15 mouse cellular contexts compared by ENCODE assay signal in the genomic region with DNA sequence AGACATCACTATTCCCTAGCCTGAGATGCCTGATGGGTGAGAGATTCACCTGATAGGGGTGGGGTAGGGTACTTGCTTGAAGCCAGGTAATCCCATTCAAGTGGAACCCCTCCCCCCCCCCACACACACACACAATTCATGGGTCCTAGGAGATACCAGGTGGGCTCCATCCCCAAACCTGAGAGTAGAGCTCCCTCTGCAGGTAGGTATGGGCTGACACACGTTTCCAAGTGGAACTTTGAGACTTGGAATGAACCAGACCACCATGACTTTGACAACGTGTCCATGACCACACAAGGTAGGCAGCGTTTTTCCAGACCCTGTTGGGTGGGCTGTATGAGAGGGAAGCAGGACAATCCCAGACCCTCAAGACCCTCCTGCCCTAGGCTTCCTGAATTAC. TPM values are rescaled to one million over a fixed set of nuclear protein-coding genes. Genes with fewer than 3 reads are reported as not detected.
DNase-seq lines count a peak whose midpoint lies in the region; ATAC-seq and TF ChIP-seq lines count a peak whose summit lies in the region.
"Had no signal": no experiment of that assay in that cellular context is flagged by ENCODE, and none has a peak within 500 bp of the region (broad histone marks: within the 10 kb centered on the region; RNA-seq: fewer than 3 reads in every experiment).

No protein-coding gene starts in this region.

- no peak overlapping the region for H3K4me2 ChIP-seq in liver, postnatal 0 days (ENCODE audit: low read depth, low read length)
- H3K4me2 ChIP-seq in liver, embryonic 11.5 days = no peak overlapping the region
- H3K4me2 ChIP-seq in heart, embryonic 11.5 days = no peak overlapping the region

- intact Hi-C loops in gastrocnemius, adult 2 months (cut with DNase I) = loop anchor here (10.0 kb wide), 1 partner anchor 45 kb away; no protein-coding TSS in a partner anchor
- intact Hi-C loops in gastrocnemius, postnatal 36 days (cut with DNase I) = no loop called here

- WGBS in liver, postnatal 0 days (ENCODE audit: insufficient replicate concordance) = 38% methylated on average over 3 of the region's 3 CpGs
- whole genome bisulfite sequencing in liver, embryonic 11.5 days = 36% methylated on average over 3 of the region's 3 CpGs
- 52% methylated on average over 3 of the region's 3 CpGs for WGBS in heart, embryonic 11.5 days (ENCODE audit: insufficient replicate concordance)

- DNase-seq in gastrocnemius, adult 2 months = no peak
- no peak for DNase-seq in gastrocnemius, postnatal 36 days
- DNase-seq in liver, postnatal 0 days = no peak
- no peak for DNase-seq in liver, embryonic 11.5 days (ENCODE audit: low spot score)
- no peak for DNase-seq in right cerebral cortex, adult 18-20 months
- DNase-seq: adrenal gland, postnatal 25 days; cerebellum, adult 11-12 months; embryo, embryonic 11 days; heart, adult 11 months; heart, postnatal 36 days; kidney, postnatal 36 days; spleen, adult 18-20 months had no signal

- no peaks in the 10 kb centered on the region for H3K27me3 ChIP-seq in liver, postnatal 0 days (ENCODE audit: insufficient read depth, low read length)
- no peaks in the 10 kb centered on the region for H3K27me3 ChIP-seq in liver, embryonic 11.5 days (replicated peaks; ENCODE audit: control insufficient read depth, insufficient read depth, low read length)
- no peaks in the 10 kb centered on the region for H3K27me3 ChIP-seq in ES-Bruce4 (ENCODE audit: control insufficient read depth, insufficient read depth, low read length, poor library complexity, severe bottlenecking)
- no peaks in the 10 kb centered on the region for H3K27me3 ChIP-seq in heart, embryonic 11.5 days (ENCODE audit: control insufficient read depth, insufficient read depth, low read length)

- H3K4me3 ChIP-seq in gastrocnemius, adult 2 months = no peak overlapping the region
- no peak overlapping the region for H3K4me3 ChIP-seq in liver, postnatal 0 days (ENCODE audit: low read depth, low read length)
- H3K4me3 ChIP-seq in liver, embryonic 11.5 days (ENCODE audit: low read depth, low read length) = no peak overlapping the region
- H3K4me3 ChIP-seq in ES-Bruce4 (ENCODE audit: low read depth, low read length) = no peak overlapping the region
- no peak overlapping the region for H3K4me3 ChIP-seq in heart, embryonic 11.5 days (ENCODE audit: low read depth, low read length)

- TF ChIP-seq EP300 in liver, postnatal 0 days (IDR thresholded peaks at IDR 0.05; ENCODE audit: low read depth) = no peak
- no peak for TF ChIP-seq EP300 in ES-Bruce4 (IDR thresholded peaks at IDR 0.05; ENCODE audit: insufficient read depth, low read depth, low read length)

- no peaks in the 10 kb centered on the region; the same call in 1 of the 2 replicates for H3K36me3 ChIP-seq in liver, postnatal 0 days (replicated peaks; ENCODE audit: insufficient read depth, low read length)
- no peaks in the 10 kb centered on the region for H3K36me3 ChIP-seq in liver, embryonic 11.5 days (ENCODE audit: control insufficient read depth, insufficient read depth, low read length)
- H3K36me3 ChIP-seq in ES-Bruce4 (ENCODE audit: control insufficient read depth, insufficient read depth, low read length, poor library complexity, severe bottlenecking) = no peaks in the 10 kb centered on the region
- no peaks in the 10 kb centered on the region for H3K36me3 ChIP-seq in heart, embryonic 11.5 days (ENCODE audit: control insufficient read depth, insufficient read depth, low read length)

- TF ChIP-seq CTCF in gastrocnemius, adult 2 months (IDR thresholded peaks at IDR 0.05) = peak; percentile 41
- TF ChIP-seq CTCF in liver, postnatal 0 days (IDR thresholded peaks at IDR 0.05; ENCODE audit: low read depth) = peak; percentile 69
- TF ChIP-seq CTCF in ES-Bruce4 (IDR thresholded peaks at IDR 0.05; ENCODE audit: low read depth, low read length) = peak; percentile 59

- H3K9ac ChIP-seq in liver, postnatal 0 days (replicated peaks) = no peak overlapping the region
- H3K9ac ChIP-seq in liver, embryonic 11.5 days (ENCODE audit: low read depth, low read length) = no peak overlapping the region
- H3K9ac ChIP-seq in ES-Bruce4 (ENCODE audit: low read depth, poor library complexity, severe bottlenecking) = no peak overlapping the region
- H3K9ac ChIP-seq in heart, embryonic 11.5 days (ENCODE audit: low read depth, low read length) = no peak overlapping the region

- no peak for TF ChIP-seq POLR2A in ES-Bruce4 (IDR thresholded peaks at IDR 0.05; ENCODE audit: insufficient read depth, low read length)

- no peak for ATAC-seq in liver, postnatal 0 days
- no peak for ATAC-seq in liver, embryonic 11.5 days (replicated peaks; ENCODE audit: low FRiP score)
- ATAC-seq in granulocyte monocyte progenitor cell, adult 5-6 weeks (replicated peaks; ENCODE audit: poor library complexity, severe bottlenecking) = 0 out of 2 replicates have a peak, but pooled peaks have one; percentile 45
- ATAC-seq in heart, embryonic 11.5 days (replicated peaks; ENCODE audit: insufficient number of reproducible peaks, low FRiP score, low TSS enrichment) = no peak

- H3K4me1 ChIP-seq in liver, postnatal 0 days (ENCODE audit: insufficient read depth) = peaks cover 27% of the 10 kb centered on the region
- peaks cover 27% of the 10 kb centered on the region for H3K4me1 ChIP-seq in liver, embryonic 11.5 days (replicated peaks; ENCODE audit: control insufficient read depth, insufficient read depth, low read length)
- H3K4me1 ChIP-seq in ES-Bruce4 (ENCODE audit: control insufficient read depth, insufficient read depth, low read length) = no peaks in the 10 kb centered on the region
- peaks cover 17% of the 10 kb centered on the region for H3K4me1 ChIP-seq in heart, embryonic 11.5 days (ENCODE audit: control insufficient read depth, insufficient read depth, low read length)

- no peaks in the 10 kb centered on the region for H3K9me3 ChIP-seq in liver, postnatal 0 days (ENCODE audit: low read length)
- H3K9me3 ChIP-seq in liver, embryonic 11.5 days (ENCODE audit: control insufficient read depth, low read length) = no peaks in the 10 kb centered on the region
- no peaks in the 10 kb centered on the region for H3K9me3 ChIP-seq in ES-Bruce4 (replicated peaks; ENCODE audit: control insufficient read depth, insufficient read depth, low read length, poor library complexity, severe bottlenecking)
- H3K9me3 ChIP-seq in heart, embryonic 11.5 days (replicated peaks; ENCODE audit: control insufficient read depth, low read length) = no peaks in the 10 kb centered on the region

- no peak overlapping the region for H3K27ac ChIP-seq in gastrocnemius, adult 2 months
- H3K27ac ChIP-seq in liver, postnatal 0 days (ENCODE audit: low read depth) = no peak overlapping the region
- H3K27ac ChIP-seq in liver, embryonic 11.5 days (ENCODE audit: low read depth, low read length) = no peak overlapping the region
- no peak overlapping the region for H3K27ac ChIP-seq in ES-Bruce4 (ENCODE audit: insufficient read depth, low read length)
- no peak overlapping the region for H3K27ac ChIP-seq in heart, embryonic 11.5 days (ENCODE audit: low read depth, low read length)

RNA-seq across cellular contexts. Expression of gene Slc26a1, which starts 4.5 kb away (rescaled TPM):
- not detected for total RNA-seq in gastrocnemius, adult 2 months (2021)
- not detected for total RNA-seq in gastrocnemius, postnatal 36 days (2021)
- 25.8 and 33.4 TPM in 2 replicates for polyA plus RNA-seq in liver, postnatal 0 days (2015; fragmentation: Nextera tagmentation; extraction: Ambion mirVana)
- 11.6 and 14.4 TPM in 2 replicates for polyA plus RNA-seq in liver, embryonic 11.5 days (2014; fragmentation: Nextera tagmentation; extraction: Ambion mirVana)
- not detected in 2 replicates for polyA plus RNA-seq in ES-Bruce4 (2011; ENCODE audit: insufficient read depth, insufficient read length, low read depth, missing spikeins)
- not detected in 2 replicates for total RNA-seq in granulocyte monocyte progenitor cell, adult 5-6 weeks (2014; fragmentation: Nextera tagmentation)
- 0.10 TPM in 1 of 2 replicates, not detected in the other for total RNA-seq in granulocyte monocyte progenitor cell, adult 5-6 weeks (2017)
- polyA plus RNA-seq in heart, embryonic 11.5 days (2014; fragmentation: Nextera tagmentation; extraction: Ambion mirVana) = 0.70 and 1.2 TPM in 2 replicates
- total RNA-seq: heart, postnatal 36 days had no signal

RNA-seq across cellular contexts. Expression of gene Dgkq, which starts 10.4 kb away (rescaled TPM):
- total RNA-seq in gastrocnemius, adult 2 months (2021) = 1 to 10 TPM; 3.9 to 4.6 TPM
- 1 to 10 TPM; 4.6 to 7.3 TPM for total RNA-seq in gastrocnemius, postnatal 36 days (2021)
- 2.5 TPM in 2 replicates for polyA plus RNA-seq in liver, postnatal 0 days (2015; fragmentation: Nextera tagmentation; extraction: Ambion mirVana)
- polyA plus RNA-seq in liver, embryonic 11.5 days (2014; fragmentation: Nextera tagmentation; extraction: Ambion mirVana) = 5.8 and 8.8 TPM in 2 replicates
- 6.5 and 10.7 TPM in 2 replicates for polyA plus RNA-seq in ES-Bruce4 (2011; ENCODE audit: insufficient read depth, insufficient read length, low read depth, missing spikeins)
- 9.3 and 9.5 TPM in 2 replicates for total RNA-seq in granulocyte monocyte progenitor cell, adult 5-6 weeks (2014; fragmentation: Nextera tagmentation)
- total RNA-seq in granulocyte monocyte progenitor cell, adult 5-6 weeks (2017) = 8.3 and 9.1 TPM in 2 replicates
- 5.6 and 6.3 TPM in 2 replicates for polyA plus RNA-seq in heart, embryonic 11.5 days (2014; fragmentation: Nextera tagmentation; extraction: Ambion mirVana)

RNA-seq across cellular contexts. Expression of gene Fgfrl1, which starts 12.3 kb away (rescaled TPM):
- total RNA-seq in gastrocnemius, adult 2 months (2021) = 10 to 100 TPM; 18.0 to 45.2 TPM
- 10 to 100 TPM; 25.6 to 34.7 TPM for total RNA-seq in gastrocnemius, postnatal 36 days (2021)
- polyA plus RNA-seq in liver, postnatal 0 days (2015; fragmentation: Nextera tagmentation; extraction: Ambion mirVana) = 5.6 and 5.7 TPM in 2 replicates
- polyA plus RNA-seq in liver, embryonic 11.5 days (2014; fragmentation: Nextera tagmentation; extraction: Ambion mirVana) = 21.3 and 22.1 TPM in 2 replicates
- 8.9 and 13.2 TPM in 2 replicates for polyA plus RNA-seq in ES-Bruce4 (2011; ENCODE audit: insufficient read depth, insufficient read length, low read depth, missing spikeins)
- 2.0 and 5.1 TPM in 2 replicates for total RNA-seq in granulocyte monocyte progenitor cell, adult 5-6 weeks (2014; fragmentation: Nextera tagmentation)
- total RNA-seq in granulocyte monocyte progenitor cell, adult 5-6 weeks (2017) = 0.86 and 1.5 TPM in 2 replicates
- 28.0 and 31.7 TPM in 2 replicates for polyA plus RNA-seq in heart, embryonic 11.5 days (2014; fragmentation: Nextera tagmentation; extraction: Ambion mirVana)

RNA-seq across cellular contexts. Expression of gene Idua, which starts 19.8 kb away (rescaled TPM):
- 10 to 100 TPM; 11.8 to 12.5 TPM for total RNA-seq in gastrocnemius, adult 2 months (2021)
- total RNA-seq in gastrocnemius, postnatal 36 days (2021) = 1 to 10 TPM; 7.2 to 8.9 TPM
- polyA plus RNA-seq in liver, postnatal 0 days (2015; fragmentation: Nextera tagmentation; extraction: Ambion mirVana) = 3.9 and 4.2 TPM in 2 replicates
- 9.8 and 10.1 TPM in 2 replicates for polyA plus RNA-seq in liver, embryonic 11.5 days (2014; fragmentation: Nextera tagmentation; extraction: Ambion mirVana)
- polyA plus RNA-seq in ES-Bruce4 (2011; ENCODE audit: insufficient read depth, insufficient read length, low read depth, missing spikeins) = 13.8 and 17.4 TPM in 2 replicates
- 13.3 and 18.6 TPM in 2 replicates for total RNA-seq in granulocyte monocyte progenitor cell, adult 5-6 weeks (2014; fragmentation: Nextera tagmentation)
- total RNA-seq in granulocyte monocyte progenitor cell, adult 5-6 weeks (2017) = 5.9 and 6.4 TPM in 2 replicates
- polyA plus RNA-seq in heart, embryonic 11.5 days (2014; fragmentation: Nextera tagmentation; extraction: Ambion mirVana) = 14.4 and 15.2 TPM in 2 replicates

RNA-seq across cellular contexts. Expression of gene Tmem175, which starts 50.3 kb away (rescaled TPM):
- 1 to 10 TPM; 7.8 to 8.0 TPM for total RNA-seq in gastrocnemius, adult 2 months (2021)
- 1 to 10 TPM; 6.6 to 6.7 TPM for total RNA-seq in gastrocnemius, postnatal 36 days (2021)
- 7.0 and 7.3 TPM in 2 replicates for polyA plus RNA-seq in liver, postnatal 0 days (2015; fragmentation: Nextera tagmentation; extraction: Ambion mirVana)
- polyA plus RNA-seq in liver, embryonic 11.5 days (2014; fragmentation: Nextera tagmentation; extraction: Ambion mirVana) = 24.7 and 30.4 TPM in 2 replicates
- 16.1 and 19.7 TPM in 2 replicates for polyA plus RNA-seq in ES-Bruce4 (2011; ENCODE audit: insufficient read depth, insufficient read length, low read depth, missing spikeins)
- 24.4 and 29.3 TPM in 2 replicates for total RNA-seq in granulocyte monocyte progenitor cell, adult 5-6 weeks (2014; fragmentation: Nextera tagmentation)
- 11.0 and 17.6 TPM in 2 replicates for total RNA-seq in granulocyte monocyte progenitor cell, adult 5-6 weeks (2017)
- polyA plus RNA-seq in heart, embryonic 11.5 days (2014; fragmentation: Nextera tagmentation; extraction: Ambion mirVana) = 20.0 and 22.2 TPM in 2 replicates
